Comparison of ENCODE assay signal across 9 mouse cellular contexts in the genomic region with DNA sequence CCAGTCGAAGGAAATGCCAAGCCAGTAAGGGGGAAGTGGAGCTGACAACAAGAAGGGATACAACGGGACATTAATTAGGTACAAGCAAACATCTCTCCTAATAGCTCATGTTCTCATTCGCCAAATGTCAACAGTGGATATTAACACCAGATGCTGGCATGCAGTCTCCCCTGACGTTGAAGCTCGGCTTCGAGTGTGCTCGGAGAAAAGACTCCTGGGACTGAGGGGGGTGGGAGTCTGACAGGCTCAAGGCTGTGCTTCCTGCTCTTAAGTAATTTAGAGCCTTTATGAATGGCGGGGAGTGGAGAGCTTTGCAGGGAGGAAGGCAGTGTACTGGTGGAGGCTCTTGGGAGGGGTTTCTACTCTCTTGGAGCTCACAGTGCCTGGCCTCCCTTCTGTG.
DNase-seq lines count a peak whose midpoint lies in the region; ATAC-seq lines count a peak whose summit lies in the region.
"Had no signal": no experiment of that assay in that cellular context is flagged by ENCODE, and none has a peak within 500 bp of the region (broad histone marks: within the 10 kb centered on the region; RNA-seq: fewer than 3 reads in every experiment).

No protein-coding gene starts in this region.

- peaks cover 54% of the 10 kb centered on the region for H3K4me1 ChIP-seq in embryonic facial prominence, embryonic 13.5 days
- peaks cover 6 to 10% of the 10 kb centered on the region in 2 experiments for H3K4me1 ChIP-seq in heart, embryonic 14.5 days (ENCODE audit: control insufficient read depth in 2 of 2, insufficient read depth in 2 of 2, low read length in 2 of 2)
- peaks cover 80% of the 10 kb centered on the region for H3K4me1 ChIP-seq in limb, embryonic 10.5 days
- H3K4me1 ChIP-seq in neural tube, embryonic 11.5 days (ENCODE audit: control insufficient read depth, insufficient read depth, low read length) = peaks cover 25% of the 10 kb centered on the region

- DNase-seq in embryo, embryonic 10 days (ENCODE audit: low spot score) = peak; percentile 82
- peak; percentile 78 for DNase-seq in limb, embryonic 10.5 days (ENCODE audit: low spot score)
- DNase-seq in neural tube, embryonic 11.5 days (ENCODE audit: low spot score) = peak; percentile 47
- DNase-seq in frontal cortex, postnatal 36 days (ENCODE audit: low spot score in 2 of 2) = no peak

- peak overlapping the region; percentile 43 for H3K4me2 ChIP-seq in embryonic facial prominence, embryonic 13.5 days
- 0 out of 2 replicates have a peak overlapping the region, but pooled peaks have one; percentile 10 for H3K4me2 ChIP-seq in heart, embryonic 14.5 days (ENCODE audit: low read length)
- H3K4me2 ChIP-seq in neural tube, embryonic 11.5 days (ENCODE audit: low read depth) = no peak overlapping the region

- H3K27me3 ChIP-seq in embryonic facial prominence, embryonic 13.5 days = peaks cover 10% of the 10 kb centered on the region; the same call in 1 of the 2 replicates
- H3K27me3 ChIP-seq in heart, embryonic 14.5 days (ENCODE audit: control insufficient read depth, insufficient read depth, low read length) = no peaks in the 10 kb centered on the region
- peaks cover 12% of the 10 kb centered on the region for H3K27me3 ChIP-seq in limb, embryonic 10.5 days (ENCODE audit: low read depth, poor library complexity, severe bottlenecking)
- H3K27me3 ChIP-seq in neural tube, embryonic 11.5 days (ENCODE audit: control insufficient read depth, insufficient read depth, low read length) = no peaks in the 10 kb centered on the region

- H3K4me3 ChIP-seq in embryonic facial prominence, embryonic 13.5 days = no peak overlapping the region
- H3K4me3 ChIP-seq in heart, embryonic 14.5 days (ENCODE audit: control insufficient read depth in 1 of 2, insufficient read depth in 1 of 2, low read depth in 1 of 2, low read length in 2 of 2) = no peak overlapping the region
- no peak overlapping the region for H3K4me3 ChIP-seq in limb, embryonic 10.5 days
- no peak overlapping the region for H3K4me3 ChIP-seq in neural tube, embryonic 11.5 days (ENCODE audit: low read depth, low read length)
- H3K4me3 ChIP-seq: megakaryocyte, embryonic 14.5 days had no signal

- H3K36me3 ChIP-seq in embryonic facial prominence, embryonic 13.5 days = no peaks in the 10 kb centered on the region
- H3K36me3 ChIP-seq in heart, embryonic 14.5 days (ENCODE audit: control insufficient read depth, insufficient read depth, low read length) = no peaks in the 10 kb centered on the region
- H3K36me3 ChIP-seq in limb, embryonic 10.5 days = no peaks in the 10 kb centered on the region
- no peaks in the 10 kb centered on the region for H3K36me3 ChIP-seq in neural tube, embryonic 11.5 days (ENCODE audit: control insufficient read depth, insufficient read depth, low read length)

- WGBS in embryonic facial prominence, embryonic 13.5 days = 4% methylated on average over 8 of the region's 8 CpGs
- WGBS in heart, embryonic 14.5 days = 21% methylated on average over 8 of the region's 8 CpGs
- WGBS in limb, embryonic 10.5 days = 2% methylated on average over 8 of the region's 8 CpGs
- WGBS in neural tube, embryonic 11.5 days = 13% methylated on average over 8 of the region's 8 CpGs

- no peak overlapping the region for H3K27ac ChIP-seq in embryonic facial prominence, embryonic 13.5 days
- H3K27ac ChIP-seq in heart, embryonic 14.5 days (replicated peaks in 1 of 2; ENCODE audit: control insufficient read depth in 1 of 2, insufficient read depth in 1 of 2, low read depth in 2 of 2, low read length in 2 of 2) = no peak overlapping the region
- H3K27ac ChIP-seq in limb, embryonic 10.5 days = peak overlapping the region; percentile 46; the same call in 1 of the 2 replicates
- H3K27ac ChIP-seq in neural tube, embryonic 11.5 days (ENCODE audit: low read depth, low read length) = peak overlapping the region; percentile 50; the same call in 1 of the 2 replicates

- no peaks in the 10 kb centered on the region for H3K9me3 ChIP-seq in embryonic facial prominence, embryonic 13.5 days
- no peaks in the 10 kb centered on the region for H3K9me3 ChIP-seq in heart, embryonic 14.5 days (ENCODE audit: control insufficient read depth, low read length)
- no peaks in the 10 kb centered on the region for H3K9me3 ChIP-seq in limb, embryonic 10.5 days (replicated peaks)
- no peaks in the 10 kb centered on the region for H3K9me3 ChIP-seq in neural tube, embryonic 11.5 days (ENCODE audit: control insufficient read depth, low read length)
- H3K9me3 ChIP-seq: megakaryocyte, embryonic 14.5 days had no signal

- ATAC-seq in embryonic facial prominence, embryonic 13.5 days (ENCODE audit: insufficient number of reproducible peaks, insufficient read depth, low FRiP score, low TSS enrichment, low read depth) = no peak
- ATAC-seq in heart, embryonic 14.5 days (ENCODE audit: insufficient number of reproducible peaks, insufficient read depth, low FRiP score, low read depth) = peak; percentile 47; the same call in 1 of the 2 replicates
- ATAC-seq in neural tube, embryonic 11.5 days (ENCODE audit: insufficient read depth, low FRiP score, low TSS enrichment) = no peak
- no peak for ATAC-seq in frontal cortex, adult (ENCODE audit: low TSS enrichment)
- ATAC-seq in monocyte, adult 5-6 weeks (replicated peaks; ENCODE audit: insufficient number of reproducible peaks, low FRiP score, low TSS enrichment, poor library complexity, severe bottlenecking) = no peak

- H3K9ac ChIP-seq in embryonic facial prominence, embryonic 13.5 days = 0 out of 2 replicates have a peak overlapping the region, but pooled peaks have one; percentile 11
- no peak overlapping the region for H3K9ac ChIP-seq in heart, embryonic 14.5 days (ENCODE audit: low read length)
- no peak overlapping the region for H3K9ac ChIP-seq in neural tube, embryonic 11.5 days (ENCODE audit: low read length)

Comparison
In these comparisons a context has a peak if more than half of its experiments do, and no peak if none do; other contexts are left out.
1. DNase-seq: peak in embryo, embryonic 10 days (single experiment), limb, embryonic 10.5 days (single experiment) and neural tube, embryonic 11.5 days (single experiment); none in frontal cortex, postnatal 36 days (0 of 2).
2. H3K27ac ChIP-seq: peak in limb, embryonic 10.5 days (single experiment) and neural tube, embryonic 11.5 days (single experiment); none in embryonic facial prominence, embryonic 13.5 days (single experiment) and heart, embryonic 14.5 days (0 of 2).